Mouse (Mus musculus): ENCODE results near the gene Fat1. TPM values are rescaled to one million over a fixed set of nuclear protein-coding genes. Genes with fewer than 3 reads are reported as not detected.
A peak's percentile ranks its signal among the peaks of the same experiment; 100 is the strongest.

Gene Fat1
- total and polyA plus RNA-seq, 3 experiments = 9.8 to 18.7 (median 16.6) TPM

- Histone ChIP-seq H3K36me3 (ENCODE audit: control insufficient read depth, insufficient read depth, low read length) (no peaks in the 10 kb centered on the region), H3K4me1 (ENCODE audit: control insufficient read depth, insufficient read depth, low read length) (no peaks in the 10 kb centered on the region)
- TF ChIP-seq POLR2A (IDR thresholded peaks at IDR 0.05; ENCODE audit: insufficient read depth, low read depth, low read length) (no peak), CTCF (IDR thresholded peaks at IDR 0.05) (no peak), EP300 (IDR thresholded peaks at IDR 0.05; ENCODE audit: insufficient read depth, low read depth, low read length) (no peak)
Observed at GRCm38 (mm10) chr8:45013852-45014251, 78.6 kb downstream of the Fat1 start.

GRCm38 (mm10) chr8:45014498-45015067, 79.3 kb downstream of the Fat1 start:
- H3K9ac ChIP-seq (ENCODE audit: low read depth, low read length) = no peak overlapping the region
- H3K27ac ChIP-seq = no peak overlapping the region
- TF ChIP-seq EP300 (IDR thresholded peaks at IDR 0.05; ENCODE audit: insufficient read depth, low read depth, low read length) (no peak), POLR2A (IDR thresholded peaks at IDR 0.05; ENCODE audit: insufficient read depth, low read depth, low read length) (no peak), CTCF (IDR thresholded peaks at IDR 0.05) (no peak)
- H3K4me3 ChIP-seq = no peak overlapping the region
- H3K27me3 ChIP-seq (ENCODE audit: control insufficient read depth, insufficient read depth, low read length) = no peaks in the 10 kb centered on the region
- no peaks in the 10 kb centered on the region for H3K36me3 ChIP-seq (ENCODE audit: control insufficient read depth, insufficient read depth, low read length)
- no peak for DNase-seq
- 86% methylated on average over 11 of the region's 11 CpGs for WGBS
- H3K4me1 ChIP-seq (ENCODE audit: control insufficient read depth, insufficient read depth, low read length) = no peaks in the 10 kb centered on the region
- H3K79me2 ChIP-seq (replicated peaks; ENCODE audit: control insufficient read depth, insufficient read depth, low read length) = no peaks in the 10 kb centered on the region
- intact Hi-C loops (cut with DNase I) = no loop called here

More at GRCm38 (mm10) chr8:45013852-45014251, 78.6 kb downstream of the Fat1 start:
- Histone ChIP-seq H3K27ac (no peak overlapping the region), H3K9ac (ENCODE audit: low read depth, low read length) (no peak overlapping the region), H3K4me3 (no peak overlapping the region), H3K27me3 (ENCODE audit: control insufficient read depth, insufficient read depth, low read length) (no peaks in the 10 kb centered on the region), H3K79me2 (replicated peaks; ENCODE audit: control insufficient read depth, insufficient read depth, low read length) (no peaks in the 10 kb centered on the region)
- intact Hi-C loops (cut with DNase I) = no loop called here
- 93% methylated on average over 8 of the region's 8 CpGs for WGBS
- DNase-seq = no peak

GRCm38 (mm10) chr8:45015876-45016275, 80.6 kb downstream of the Fat1 start:
- H3K27me3 ChIP-seq (ENCODE audit: control insufficient read depth, insufficient read depth, low read length) = no peaks in the 10 kb centered on the region
- intact Hi-C loops (cut with DNase I) = no loop called here
- no peak overlapping the region for H3K4me3 ChIP-seq
- H3K36me3 ChIP-seq (ENCODE audit: control insufficient read depth, insufficient read depth, low read length) = no peaks in the 10 kb centered on the region
- TF ChIP-seq CTCF (IDR thresholded peaks at IDR 0.05) = no peak
- WGBS = 97% methylated on average over 8 of the region's 8 CpGs
- no peak overlapping the region for H3K9ac ChIP-seq (ENCODE audit: low read depth, low read length)
- no peaks in the 10 kb centered on the region for H3K4me1 ChIP-seq (ENCODE audit: control insufficient read depth, insufficient read depth, low read length)
- H3K27ac ChIP-seq = no peak overlapping the region
- no peak for DNase-seq
- H3K79me2 ChIP-seq (replicated peaks; ENCODE audit: control insufficient read depth, insufficient read depth, low read length) = no peaks in the 10 kb centered on the region

- no peak for DNase-seq
- intact Hi-C loops (cut with DNase I) = no loop called here
- H3K79me2 ChIP-seq (replicated peaks; ENCODE audit: control insufficient read depth, insufficient read depth, low read length) = no peaks in the 10 kb centered on the region
- no peaks in the 10 kb centered on the region for H3K4me1 ChIP-seq (ENCODE audit: control insufficient read depth, insufficient read depth, low read length)
- H3K4me3 ChIP-seq = no peak overlapping the region
- 67% methylated on average over 5 of the region's 5 CpGs for WGBS
- H3K36me3 ChIP-seq (ENCODE audit: control insufficient read depth, insufficient read depth, low read length) = no peaks in the 10 kb centered on the region
- no peak overlapping the region for H3K9ac ChIP-seq (ENCODE audit: low read depth, low read length)
- no peaks in the 10 kb centered on the region for H3K27me3 ChIP-seq (ENCODE audit: control insufficient read depth, insufficient read depth, low read length)
- TF ChIP-seq CTCF (IDR thresholded peaks at IDR 0.05) = no peak
- TF ChIP-seq POLR2A (IDR thresholded peaks at IDR 0.05; ENCODE audit: insufficient read depth, low read depth, low read length) = no peak
- no peak for TF ChIP-seq EP300 (IDR thresholded peaks at IDR 0.05; ENCODE audit: insufficient read depth, low read depth, low read length)
- no peak overlapping the region for H3K27ac ChIP-seq
Observed at GRCm38 (mm10) chr8:45019241-45019640, 84.0 kb downstream of the Fat1 start.

- Histone ChIP-seq H3K9ac (ENCODE audit: low read depth, low read length) (no peak overlapping the region), H3K27me3 (ENCODE audit: control insufficient read depth, insufficient read depth, low read length) (no peaks in the 10 kb centered on the region), H3K27ac (no peak overlapping the region; the same call in 1 of the 2 replicates), H3K4me1 (ENCODE audit: control insufficient read depth, insufficient read depth, low read length) (no peaks in the 10 kb centered on the region), H3K4me3 (no peak overlapping the region), H3K79me2 (replicated peaks; ENCODE audit: control insufficient read depth, insufficient read depth, low read length) (no peaks in the 10 kb centered on the region), H3K36me3 (ENCODE audit: control insufficient read depth, insufficient read depth, low read length) (no peaks in the 10 kb centered on the region)
- no peak for DNase-seq
- TF ChIP-seq EP300 (IDR thresholded peaks at IDR 0.05; ENCODE audit: insufficient read depth, low read depth, low read length) (no peak), POLR2A (IDR thresholded peaks at IDR 0.05; ENCODE audit: insufficient read depth, low read depth, low read length) (no peak), CTCF (IDR thresholded peaks at IDR 0.05) (no peak)
- intact Hi-C loops (cut with DNase I) = no loop called here
- 67% methylated on average over 5 of the region's 5 CpGs for WGBS
Observed at GRCm38 (mm10) chr8:45021171-45021570, 85.9 kb downstream of the Fat1 start.

GRCm38 (mm10) chr8:45021911-45022665, 86.8 kb downstream of the Fat1 start:
- Histone ChIP-seq H3K9ac (ENCODE audit: low read depth, low read length) (no peak overlapping the region), H3K4me3 (no peak overlapping the region), H3K4me1 (ENCODE audit: control insufficient read depth, insufficient read depth, low read length) (no peaks in the 10 kb centered on the region), H3K27ac (peak overlapping the region; percentile 9; the same call in 1 of the 2 replicates), H3K27me3 (ENCODE audit: control insufficient read depth, insufficient read depth, low read length) (no peaks in the 10 kb centered on the region), H3K79me2 (replicated peaks; ENCODE audit: control insufficient read depth, insufficient read depth, low read length) (no peaks in the 10 kb centered on the region), H3K36me3 (ENCODE audit: control insufficient read depth, insufficient read depth, low read length) (no peaks in the 10 kb centered on the region)
- TF ChIP-seq POLR2A (IDR thresholded peaks at IDR 0.05; ENCODE audit: insufficient read depth, low read depth, low read length) = no peak
- no peak for TF ChIP-seq CTCF (IDR thresholded peaks at IDR 0.05)
- no peak for TF ChIP-seq EP300 (IDR thresholded peaks at IDR 0.05; ENCODE audit: insufficient read depth, low read depth, low read length)
- WGBS = 56% methylated on average over 21 of the region's 21 CpGs
- intact Hi-C loops (cut with DNase I) = no loop called here
- peak; percentile 28 for DNase-seq
